In the genomic region with DNA sequence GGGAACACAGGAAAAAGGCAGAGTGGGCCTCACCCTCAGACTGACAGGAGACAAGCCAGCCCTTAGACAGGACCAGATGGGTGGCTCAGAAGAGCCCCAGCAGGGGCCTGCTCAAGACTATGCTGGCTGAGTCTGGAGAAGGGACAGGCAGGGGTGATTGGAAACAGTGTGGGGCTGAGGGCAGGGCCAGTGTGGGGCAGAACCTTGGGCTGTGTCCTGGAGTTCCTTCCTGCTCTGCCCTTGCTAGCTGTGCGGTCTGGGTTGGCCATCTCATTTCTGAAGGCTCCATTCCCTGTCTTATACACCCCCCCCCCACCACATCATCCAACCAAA, we compare ENCODE assay signal across 10 mouse cellular contexts.
DNase-seq lines count a peak whose midpoint lies in the region; ATAC-seq and TF ChIP-seq lines count a peak whose summit lies in the region.
"Had no signal": no experiment of that assay in that cellular context is flagged by ENCODE, and none has a peak within 500 bp of the region (broad histone marks: within the 10 kb centered on the region; RNA-seq: fewer than 3 reads in every experiment).

No protein-coding gene starts in this region.

- H3K4me1 ChIP-seq in hindbrain, embryonic 12.5 days = peaks cover 26% of the 10 kb centered on the region
- peaks cover 20% of the 10 kb centered on the region; the same call in 1 of the 2 replicates for H3K4me1 ChIP-seq in hindbrain, postnatal 0 days (ENCODE audit: insufficient read depth, low read length)
- peaks cover 13% of the 10 kb centered on the region for H3K4me1 ChIP-seq in neural tube, embryonic 12.5 days
- H3K4me1 ChIP-seq in hindbrain, embryonic 16.5 days (ENCODE audit: control insufficient read depth, insufficient read depth, low read depth, low read length) = peaks cover 27% of the 10 kb centered on the region
- H3K4me1 ChIP-seq in neural tube, embryonic 15.5 days = peaks cover 29% of the 10 kb centered on the region

- no peaks in the 10 kb centered on the region; the same call in 1 of the 2 replicates for H3K27me3 ChIP-seq in hindbrain, embryonic 12.5 days
- H3K27me3 ChIP-seq in hindbrain, postnatal 0 days (ENCODE audit: insufficient read depth, low read length) = no peaks in the 10 kb centered on the region
- H3K27me3 ChIP-seq in neural tube, embryonic 12.5 days (replicated peaks) = no peaks in the 10 kb centered on the region
- H3K27me3 ChIP-seq in hindbrain, embryonic 16.5 days (replicated peaks; ENCODE audit: control insufficient read depth, insufficient read depth, low read length) = no peaks in the 10 kb centered on the region
- no peaks in the 10 kb centered on the region for H3K27me3 ChIP-seq in neural tube, embryonic 15.5 days (replicated peaks)

- H3K36me3 ChIP-seq in hindbrain, embryonic 12.5 days = no peaks in the 10 kb centered on the region
- no peaks in the 10 kb centered on the region for H3K36me3 ChIP-seq in hindbrain, postnatal 0 days (ENCODE audit: insufficient read depth, low read length)
- H3K36me3 ChIP-seq in neural tube, embryonic 12.5 days = no peaks in the 10 kb centered on the region
- H3K36me3 ChIP-seq in hindbrain, embryonic 16.5 days (ENCODE audit: control insufficient read depth, insufficient read depth, low read length) = no peaks in the 10 kb centered on the region
- no peaks in the 10 kb centered on the region for H3K36me3 ChIP-seq in neural tube, embryonic 15.5 days

- no peaks in the 10 kb centered on the region for H3K9me3 ChIP-seq in hindbrain, embryonic 12.5 days (replicated peaks)
- H3K9me3 ChIP-seq in hindbrain, postnatal 0 days (ENCODE audit: low read length) = no peaks in the 10 kb centered on the region
- H3K9me3 ChIP-seq in neural tube, embryonic 12.5 days = no peaks in the 10 kb centered on the region
- H3K9me3 ChIP-seq in hindbrain, embryonic 16.5 days (ENCODE audit: control insufficient read depth, low read length) = no peaks in the 10 kb centered on the region
- H3K9me3 ChIP-seq in neural tube, embryonic 15.5 days (replicated peaks) = no peaks in the 10 kb centered on the region

- peak overlapping the region; percentile 64; the same call in 1 of the 2 replicates for H3K27ac ChIP-seq in hindbrain, embryonic 12.5 days
- no peak overlapping the region for H3K27ac ChIP-seq in hindbrain, postnatal 0 days
- no peak overlapping the region for H3K27ac ChIP-seq in neural tube, embryonic 12.5 days
- H3K27ac ChIP-seq in hindbrain, embryonic 16.5 days (ENCODE audit: low read depth, low read length) = peak overlapping the region; percentile 62
- peak overlapping the region; percentile 37 for H3K27ac ChIP-seq in neural tube, embryonic 15.5 days (replicated peaks)

- no peak for ATAC-seq in hindbrain, embryonic 12.5 days (ENCODE audit: low FRiP score)
- no peak for ATAC-seq in hindbrain, postnatal 0 days
- ATAC-seq in neural tube, embryonic 12.5 days (ENCODE audit: low FRiP score, low read depth) = no peak
- peak; percentile 31; the same call in 1 of the 2 replicates for ATAC-seq in hindbrain, embryonic 16.5 days
- no peak for ATAC-seq in neural tube, embryonic 15.5 days (ENCODE audit: low FRiP score)

- no peak overlapping the region for H3K9ac ChIP-seq in hindbrain, embryonic 12.5 days
- H3K9ac ChIP-seq in hindbrain, postnatal 0 days (replicated peaks; ENCODE audit: low read length) = no peak overlapping the region
- peak overlapping the region; percentile 2 for H3K9ac ChIP-seq in neural tube, embryonic 12.5 days
- 0 out of 2 replicates have a peak overlapping the region, but pooled peaks have one; percentile 17 for H3K9ac ChIP-seq in hindbrain, embryonic 16.5 days (ENCODE audit: low read depth, low read length)
- H3K9ac ChIP-seq in neural tube, embryonic 15.5 days (replicated peaks) = no peak overlapping the region

- no peak overlapping the region for H3K4me3 ChIP-seq in hindbrain, embryonic 12.5 days
- no peak overlapping the region for H3K4me3 ChIP-seq in hindbrain, postnatal 0 days (ENCODE audit: low read length)
- no peak overlapping the region for H3K4me3 ChIP-seq in neural tube, embryonic 12.5 days
- H3K4me3 ChIP-seq in hindbrain, embryonic 16.5 days (ENCODE audit: low read length) = no peak overlapping the region
- H3K4me3 ChIP-seq in neural tube, embryonic 15.5 days (replicated peaks) = no peak overlapping the region

- DNase-seq in hindbrain, postnatal 0 days (ENCODE audit: low spot score) = no peak
- DNase-seq in neural tube, embryonic 10.5 days (ENCODE audit: extremely low spot score, low spot score) = no peak
- DNase-seq in gastrocnemius, postnatal 10 days = no peak
- DNase-seq in retina, postnatal 1 day = no peak
- DNase-seq: cerebellum, adult 2 months; lung, postnatal 36 days had no signal

- H3K4me2 ChIP-seq in hindbrain, embryonic 12.5 days (replicated peaks) = no peak overlapping the region
- H3K4me2 ChIP-seq in hindbrain, postnatal 0 days (ENCODE audit: low read depth, low read length) = no peak overlapping the region
- no peak overlapping the region for H3K4me2 ChIP-seq in neural tube, embryonic 12.5 days (replicated peaks)
- H3K4me2 ChIP-seq in hindbrain, embryonic 16.5 days (ENCODE audit: low read length) = no peak overlapping the region
- H3K4me2 ChIP-seq in neural tube, embryonic 15.5 days = no peak overlapping the region

- no peak for TF ChIP-seq CTCF in hindbrain, postnatal 0 days (IDR thresholded peaks at IDR 0.05; ENCODE audit: low read depth)

- 85% methylated on average over 1 of the region's 1 CpGs for WGBS in hindbrain, embryonic 12.5 days
- 76% methylated on average over 1 of the region's 1 CpGs for WGBS in hindbrain, postnatal 0 days
- WGBS in neural tube, embryonic 12.5 days = 100% methylated on average over 1 of the region's 1 CpGs
- WGBS in hindbrain, embryonic 16.5 days = 100% methylated on average over 1 of the region's 1 CpGs
- 100% methylated on average over 1 of the region's 1 CpGs for WGBS in neural tube, embryonic 15.5 days

Comparison
In these comparisons a context has a peak if more than half of its experiments do, and no peak if none do; other contexts are left out.
1. H3K27ac ChIP-seq: peak in hindbrain, embryonic 12.5 days (single experiment), hindbrain, embryonic 16.5 days (single experiment) and neural tube, embryonic 15.5 days (single experiment); none in hindbrain, postnatal 0 days (single experiment) and neural tube, embryonic 12.5 days (single experiment).
2. H3K9ac ChIP-seq: peak in neural tube, embryonic 12.5 days (single experiment) and hindbrain, embryonic 16.5 days (single experiment); none in hindbrain, embryonic 12.5 days (single experiment), hindbrain, postnatal 0 days (single experiment) and neural tube, embryonic 15.5 days (single experiment).